Mouse (Mus musculus): ENCODE results near the gene Fry. TPM values are rescaled to one million over a fixed set of nuclear protein-coding genes. Genes with fewer than 3 reads are reported as not detected.

Gene Fry
- polyA plus RNA-seq, 1 experiment, result 28.4 TPM

DNA sequence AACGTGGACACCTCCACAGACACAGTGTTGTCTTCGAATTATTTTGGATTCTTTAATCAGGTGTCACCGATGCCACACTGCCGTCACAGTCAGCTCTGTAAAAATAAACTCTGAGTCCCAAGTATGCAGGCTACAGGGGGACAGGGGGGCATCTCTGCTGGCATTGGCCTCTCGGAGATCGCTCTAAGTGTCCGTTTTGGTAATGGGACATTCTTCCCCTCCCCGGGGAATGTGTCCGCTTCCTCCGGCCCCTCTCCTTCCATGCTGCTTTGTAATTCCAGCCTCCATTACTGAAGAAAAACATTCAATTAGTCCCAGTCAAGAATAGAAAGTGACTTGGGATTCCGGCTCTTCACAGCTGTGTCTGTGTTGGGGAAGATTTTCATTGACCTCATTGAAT is 175.9 kb downstream of the Fry start:
- H3K27ac ChIP-seq (ENCODE audit: insufficient read depth, low read length), result no peak overlapping the region
- H3K27me3 ChIP-seq (ENCODE audit: control insufficient read depth, insufficient read depth, low read length, poor library complexity, severe bottlenecking), result no peaks in the 10 kb centered on the region
- no peak for TF ChIP-seq POLR2A (IDR thresholded peaks at IDR 0.05; ENCODE audit: insufficient read depth, low read length)
- no peak for TF ChIP-seq EP300 (IDR thresholded peaks at IDR 0.05; ENCODE audit: insufficient read depth, low read depth, low read length)
- TF ChIP-seq CTCF (IDR thresholded peaks at IDR 0.05; ENCODE audit: low read depth, low read length), result no peak
- no peak overlapping the region for H3K4me3 ChIP-seq (ENCODE audit: low read depth, low read length)
- H3K9me3 ChIP-seq (replicated peaks; ENCODE audit: control insufficient read depth, insufficient read depth, low read length, poor library complexity, severe bottlenecking), result no peaks in the 10 kb centered on the region; the same call in 1 of the 2 replicates
- no peak overlapping the region for H3K9ac ChIP-seq (ENCODE audit: low read depth, poor library complexity, severe bottlenecking)
- no peaks in the 10 kb centered on the region for H3K36me3 ChIP-seq (ENCODE audit: control insufficient read depth, insufficient read depth, low read length, poor library complexity, severe bottlenecking)
- H3K4me1 ChIP-seq (ENCODE audit: control insufficient read depth, insufficient read depth, low read length), result no peaks in the 10 kb centered on the region

DNA sequence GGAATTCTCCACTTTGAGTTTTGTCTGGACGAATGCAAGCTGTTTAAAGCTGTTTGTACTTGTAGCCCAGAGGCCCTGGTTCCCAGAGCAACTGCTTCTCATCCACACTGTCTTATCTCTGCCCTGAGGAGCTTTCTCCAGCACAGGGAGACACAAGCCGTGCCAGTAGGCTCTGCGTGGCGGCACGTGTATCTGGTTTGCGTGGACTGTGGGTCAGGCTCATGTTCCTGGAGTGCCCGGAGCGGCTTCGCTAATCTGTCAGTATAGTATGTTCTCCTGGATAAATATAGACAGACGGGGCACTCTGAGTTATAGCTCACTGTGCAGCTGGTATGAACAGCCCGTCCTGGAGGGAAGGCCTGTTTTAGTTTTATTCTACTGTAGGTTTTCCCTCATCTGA is 176.7 kb downstream of the Fry start:
- TF ChIP-seq POLR2A (IDR thresholded peaks at IDR 0.05; ENCODE audit: insufficient read depth, low read length) (no peak), CTCF (IDR thresholded peaks at IDR 0.05; ENCODE audit: low read depth, low read length) (no peak), EP300 (IDR thresholded peaks at IDR 0.05; ENCODE audit: insufficient read depth, low read depth, low read length) (no peak)
- H3K9ac ChIP-seq (ENCODE audit: low read depth, poor library complexity, severe bottlenecking), result no peak overlapping the region
- no peak overlapping the region for H3K4me3 ChIP-seq (ENCODE audit: low read depth, low read length)
- no peak overlapping the region for H3K27ac ChIP-seq (ENCODE audit: insufficient read depth, low read length)
- no peaks in the 10 kb centered on the region for H3K27me3 ChIP-seq (ENCODE audit: control insufficient read depth, insufficient read depth, low read length, poor library complexity, severe bottlenecking)
- no peaks in the 10 kb centered on the region; the same call in 1 of the 2 replicates for H3K9me3 ChIP-seq (replicated peaks; ENCODE audit: control insufficient read depth, insufficient read depth, low read length, poor library complexity, severe bottlenecking)
- H3K36me3 ChIP-seq (ENCODE audit: control insufficient read depth, insufficient read depth, low read length, poor library complexity, severe bottlenecking), result no peaks in the 10 kb centered on the region
- no peaks in the 10 kb centered on the region for H3K4me1 ChIP-seq (ENCODE audit: control insufficient read depth, insufficient read depth, low read length)

DNA sequence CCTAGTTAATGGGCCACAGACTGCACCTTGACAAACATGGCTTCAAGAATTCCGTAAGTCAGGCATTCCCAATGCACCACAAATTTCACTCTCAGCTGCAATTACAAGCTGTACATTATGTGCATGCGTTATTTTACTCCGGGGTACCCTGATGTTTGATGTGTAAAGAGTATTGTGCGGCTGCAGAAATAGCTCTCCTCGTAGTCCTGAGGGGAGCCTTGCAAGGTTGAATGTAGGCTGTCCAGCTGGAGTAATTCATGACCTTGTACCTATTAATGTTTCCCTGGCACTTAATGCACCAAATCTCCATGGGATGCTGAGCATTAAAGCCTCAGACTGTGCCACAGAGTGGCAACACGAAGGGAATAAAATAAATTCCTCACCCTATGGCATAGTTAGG is 180.5 kb downstream of the Fry start:
- H3K36me3 ChIP-seq (ENCODE audit: control insufficient read depth, insufficient read depth, low read length, poor library complexity, severe bottlenecking), result no peaks in the 10 kb centered on the region
- TF ChIP-seq CTCF (IDR thresholded peaks at IDR 0.05; ENCODE audit: low read depth, low read length), result no peak
- no peak for TF ChIP-seq EP300 (IDR thresholded peaks at IDR 0.05; ENCODE audit: insufficient read depth, low read depth, low read length)
- no peak for TF ChIP-seq POLR2A (IDR thresholded peaks at IDR 0.05; ENCODE audit: insufficient read depth, low read length)
- no peak overlapping the region for H3K9ac ChIP-seq (ENCODE audit: low read depth, poor library complexity, severe bottlenecking)

DNA sequence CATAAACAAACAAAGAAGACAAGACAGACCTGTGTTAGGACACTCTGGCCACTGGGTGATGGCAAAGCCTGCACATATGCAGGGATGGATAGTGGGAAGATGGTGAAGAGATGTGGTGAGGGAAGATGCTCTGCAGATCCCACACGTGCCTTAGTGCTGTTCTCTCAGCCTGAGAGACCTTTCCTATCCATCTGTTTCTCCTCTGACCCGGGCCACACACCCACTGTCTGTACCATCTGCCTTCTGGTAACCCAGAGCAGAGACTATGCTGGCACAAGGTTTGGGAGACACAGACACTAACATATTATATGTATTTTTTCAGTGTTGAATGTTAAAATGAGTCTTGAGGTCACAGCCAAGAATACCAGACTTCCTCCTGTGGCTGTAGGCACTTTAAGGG is 183.7 kb downstream of the Fry start:
- no peak overlapping the region for H3K4me3 ChIP-seq (ENCODE audit: low read depth, low read length)
- H3K27me3 ChIP-seq (ENCODE audit: control insufficient read depth, insufficient read depth, low read length, poor library complexity, severe bottlenecking), result no peaks in the 10 kb centered on the region
- no peak for TF ChIP-seq POLR2A (IDR thresholded peaks at IDR 0.05; ENCODE audit: insufficient read depth, low read length)
- TF ChIP-seq EP300 (IDR thresholded peaks at IDR 0.05; ENCODE audit: insufficient read depth, low read depth, low read length), result no peak

More for the DNA sequence above, 180.5 kb downstream of the Fry start:
- no peaks in the 10 kb centered on the region for H3K27me3 ChIP-seq (ENCODE audit: control insufficient read depth, insufficient read depth, low read length, poor library complexity, severe bottlenecking)
- no peak overlapping the region for H3K27ac ChIP-seq (ENCODE audit: insufficient read depth, low read length)
- H3K4me1 ChIP-seq (ENCODE audit: control insufficient read depth, insufficient read depth, low read length), result no peaks in the 10 kb centered on the region
- H3K9me3 ChIP-seq (replicated peaks; ENCODE audit: control insufficient read depth, insufficient read depth, low read length, poor library complexity, severe bottlenecking), result no peaks in the 10 kb centered on the region; the same call in 1 of the 2 replicates
- no peak overlapping the region for H3K4me3 ChIP-seq (ENCODE audit: low read depth, low read length)

DNA sequence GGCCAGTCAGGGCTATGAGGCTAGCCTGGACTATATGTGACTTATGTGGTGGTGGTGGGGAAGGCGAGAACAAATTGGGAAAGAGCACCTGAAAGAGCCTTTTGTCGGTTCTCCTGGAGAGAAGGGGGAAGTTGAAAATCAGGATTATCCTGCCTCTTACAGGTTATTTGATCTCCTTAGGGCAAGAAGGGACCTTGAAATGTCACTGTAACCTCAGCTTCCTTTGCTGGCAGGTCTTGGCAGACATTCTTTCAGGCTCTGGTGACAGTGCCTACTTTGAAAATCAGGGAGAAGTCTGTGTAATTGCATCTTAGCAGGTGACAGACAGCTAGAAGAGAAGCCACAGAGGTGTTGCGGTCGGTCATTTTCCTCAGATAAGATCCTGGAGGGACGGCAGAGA is 184.6 kb downstream of the Fry start:
- H3K9ac ChIP-seq (ENCODE audit: low read depth, poor library complexity, severe bottlenecking), result no peak overlapping the region
- no peaks in the 10 kb centered on the region for H3K36me3 ChIP-seq (ENCODE audit: control insufficient read depth, insufficient read depth, low read length, poor library complexity, severe bottlenecking)
- H3K9me3 ChIP-seq (replicated peaks; ENCODE audit: control insufficient read depth, insufficient read depth, low read length, poor library complexity, severe bottlenecking), result no peaks in the 10 kb centered on the region
- no peak for TF ChIP-seq POLR2A (IDR thresholded peaks at IDR 0.05; ENCODE audit: insufficient read depth, low read length)
- no peak for TF ChIP-seq CTCF (IDR thresholded peaks at IDR 0.05; ENCODE audit: low read depth, low read length)
- H3K27me3 ChIP-seq (ENCODE audit: control insufficient read depth, insufficient read depth, low read length, poor library complexity, severe bottlenecking), result no peaks in the 10 kb centered on the region
- no peaks in the 10 kb centered on the region for H3K4me1 ChIP-seq (ENCODE audit: control insufficient read depth, insufficient read depth, low read length)
- no peak overlapping the region for H3K4me3 ChIP-seq (ENCODE audit: low read depth, low read length)
- H3K27ac ChIP-seq (ENCODE audit: insufficient read depth, low read length), result no peak overlapping the region

More for the DNA sequence above, 183.7 kb downstream of the Fry start:
- no peaks in the 10 kb centered on the region for H3K4me1 ChIP-seq (ENCODE audit: control insufficient read depth, insufficient read depth, low read length)
- no peak overlapping the region for H3K9ac ChIP-seq (ENCODE audit: low read depth, poor library complexity, severe bottlenecking)
- H3K27ac ChIP-seq (ENCODE audit: insufficient read depth, low read length), result no peak overlapping the region
- no peaks in the 10 kb centered on the region for H3K36me3 ChIP-seq (ENCODE audit: control insufficient read depth, insufficient read depth, low read length, poor library complexity, severe bottlenecking)
- no peaks in the 10 kb centered on the region for H3K9me3 ChIP-seq (replicated peaks; ENCODE audit: control insufficient read depth, insufficient read depth, low read length, poor library complexity, severe bottlenecking)

DNA sequence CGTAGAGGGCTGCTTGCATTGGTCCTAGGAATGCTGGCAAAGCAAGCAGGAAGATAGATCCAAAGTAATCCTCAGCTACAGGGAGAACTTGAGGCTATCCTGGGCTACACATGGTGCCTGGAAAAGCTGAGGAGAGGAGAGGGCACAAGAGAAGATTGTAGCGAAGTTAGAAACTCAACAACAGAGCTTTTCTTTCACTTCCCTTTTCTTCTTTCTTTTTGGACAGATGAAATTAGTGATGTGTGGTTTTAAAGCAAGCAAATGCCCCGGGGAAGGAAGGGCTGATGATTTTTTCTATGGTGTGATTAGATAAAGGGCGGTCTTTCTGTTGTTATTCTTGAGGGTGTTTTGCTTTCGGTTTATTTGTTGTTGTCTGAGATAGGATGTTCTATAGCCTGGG is 188.1 kb downstream of the Fry start:
- Histone ChIP-seq H3K27ac (ENCODE audit: insufficient read depth, low read length) (no peak overlapping the region), H3K27me3 (ENCODE audit: control insufficient read depth, insufficient read depth, low read length, poor library complexity, severe bottlenecking) (no peaks in the 10 kb centered on the region), H3K9me3 (replicated peaks; ENCODE audit: control insufficient read depth, insufficient read depth, low read length, poor library complexity, severe bottlenecking) (no peaks in the 10 kb centered on the region), H3K4me3 (ENCODE audit: low read depth, low read length) (no peak overlapping the region), H3K4me1 (ENCODE audit: control insufficient read depth, insufficient read depth, low read length) (no peaks in the 10 kb centered on the region), H3K9ac (ENCODE audit: low read depth, poor library complexity, severe bottlenecking) (no peak overlapping the region), H3K36me3 (ENCODE audit: control insufficient read depth, insufficient read depth, low read length, poor library complexity, severe bottlenecking) (no peaks in the 10 kb centered on the region)
- TF ChIP-seq POLR2A (IDR thresholded peaks at IDR 0.05; ENCODE audit: insufficient read depth, low read length) (no peak), CTCF (IDR thresholded peaks at IDR 0.05; ENCODE audit: low read depth, low read length) (no peak), EP300 (IDR thresholded peaks at IDR 0.05; ENCODE audit: insufficient read depth, low read depth, low read length) (no peak)
